Mouse (Mus musculus) heart, adult 11 months (tissue): ENCODE measurements around the gene Tmem175.

Experiments used
- DNase-seq: peaks from one replicate; pipeline ENCODE4 v3.0.0; 2022

Tmem175 gene

DNA sequence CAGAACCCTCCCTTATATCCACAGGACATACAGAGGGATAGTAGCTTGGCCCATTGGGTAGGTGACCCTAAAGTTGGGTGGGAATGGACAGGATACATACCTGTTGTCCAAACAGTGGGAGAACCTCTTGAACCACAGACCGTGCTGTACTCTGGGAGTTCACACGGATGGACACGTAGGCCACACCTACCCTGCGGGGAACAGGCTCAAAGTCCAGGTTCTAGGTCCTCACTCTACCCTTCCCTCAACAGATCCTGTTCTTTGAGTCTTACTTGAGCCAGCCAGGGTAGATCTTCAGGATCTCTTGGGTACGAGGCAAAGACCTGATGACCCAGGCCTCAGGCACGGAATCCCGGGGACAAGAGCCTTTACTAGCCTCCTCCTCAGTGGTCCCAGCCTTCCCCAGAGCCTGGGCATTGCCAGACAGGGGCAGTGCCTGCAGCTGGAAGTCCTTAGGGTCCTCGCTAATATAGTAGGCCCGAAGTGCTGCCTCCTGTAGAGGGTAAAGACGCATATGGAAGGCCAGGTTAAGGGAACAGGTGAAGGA is 24.9 kb downstream of the Tmem175 start:
- peak; percentile 88 for DNase-seq

DNA sequence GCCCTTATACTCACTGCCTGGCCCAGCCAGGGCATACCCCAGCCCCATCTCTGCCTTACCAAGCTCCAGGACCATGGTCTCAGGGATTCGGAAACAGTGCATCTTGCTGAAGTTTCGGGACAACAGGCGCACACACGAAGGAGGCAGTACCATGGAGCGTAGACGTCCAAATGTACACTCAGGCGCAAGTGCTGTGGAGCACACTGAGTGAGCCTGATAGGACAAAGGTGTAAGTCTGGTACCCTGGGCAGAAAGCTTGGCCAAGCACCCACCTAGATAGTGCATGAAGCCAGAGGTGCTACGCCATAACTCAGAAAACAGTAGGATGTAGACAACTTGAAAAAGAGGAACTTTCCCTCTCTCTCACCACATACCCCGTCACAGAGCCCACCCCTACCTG is 25.8 kb downstream of the Tmem175 start:
- peak; percentile 80 for DNase-seq

DNA sequence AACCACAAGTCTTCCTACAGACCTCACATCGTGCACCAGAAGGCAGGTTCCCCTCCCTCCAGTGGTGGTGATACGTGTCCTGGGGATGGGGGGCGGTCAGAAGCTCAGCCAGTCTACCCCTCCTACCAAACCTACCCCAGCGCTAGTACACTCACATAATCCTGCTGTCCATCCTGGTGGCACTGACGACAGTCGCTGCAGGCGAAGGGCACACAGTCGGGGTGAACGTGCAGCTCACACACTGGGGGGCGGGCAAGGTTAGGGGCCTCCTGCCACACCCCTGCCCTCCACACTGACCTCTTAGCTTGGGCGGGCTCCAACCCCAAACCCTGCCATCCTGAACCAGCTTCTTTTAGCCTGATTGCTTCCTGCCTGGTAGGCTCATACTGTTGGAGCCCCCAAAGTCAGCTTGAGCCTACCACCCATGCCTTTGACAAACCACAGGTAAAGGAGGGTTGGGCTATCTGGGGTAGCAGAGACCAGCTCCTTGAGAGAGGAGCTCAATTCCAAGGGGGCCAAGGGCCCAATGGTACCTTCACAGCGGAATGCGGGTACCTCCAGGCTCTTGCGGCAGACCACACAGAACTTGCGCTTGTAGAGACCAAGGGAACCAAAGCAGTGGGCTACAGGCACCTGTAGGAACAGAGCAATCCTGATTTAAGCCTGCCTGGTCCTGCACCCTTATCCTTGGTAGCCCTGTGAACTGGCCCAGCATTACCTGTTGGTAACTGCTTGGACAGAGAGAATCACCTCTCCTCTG is 26.5 kb downstream of the Tmem175 start:
- peak; percentile 89 for DNase-seq

DNA sequence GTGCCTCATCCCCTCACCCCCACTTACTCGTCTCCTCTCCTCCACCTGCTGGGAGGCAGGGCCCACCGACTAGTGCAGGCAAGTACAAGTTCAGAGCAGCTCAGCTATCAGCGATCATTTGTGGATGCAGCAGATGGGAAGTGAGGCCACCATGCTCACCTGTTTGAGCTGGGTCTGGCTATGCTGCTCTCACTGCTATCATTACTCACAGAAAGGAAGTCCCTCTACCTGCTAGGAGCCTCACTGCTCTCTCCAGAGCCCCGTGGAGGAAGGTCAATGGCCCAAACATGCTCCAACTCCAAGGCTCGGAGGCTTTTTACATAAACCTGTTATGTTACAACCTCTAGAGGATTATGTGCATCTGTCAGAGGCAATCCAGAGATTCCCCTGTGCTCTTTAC is 27.8 kb downstream of the Tmem175 start:
- peak; percentile 85 for DNase-seq

DNA sequence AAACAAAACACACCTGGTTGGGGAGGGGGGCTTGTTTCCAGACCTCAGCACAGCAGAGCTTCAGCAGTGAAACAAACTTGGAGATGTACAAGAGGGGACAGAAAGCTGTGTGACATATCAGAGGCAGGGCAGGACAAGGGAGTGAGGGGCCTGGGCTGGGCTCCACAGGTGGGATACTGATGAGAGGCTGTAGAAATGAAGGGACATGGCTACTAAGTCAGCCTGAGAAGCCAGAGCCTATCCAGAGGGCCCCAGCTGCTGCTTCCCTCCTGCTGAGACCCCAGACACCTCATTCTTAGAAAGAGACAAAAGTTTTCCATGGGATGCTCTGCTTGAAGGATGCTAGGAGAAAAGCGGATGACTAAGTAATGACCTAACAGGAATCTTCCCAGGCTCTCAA is 29.0 kb downstream of the Tmem175 start:
- peak; percentile 87 for DNase-seq

DNA sequence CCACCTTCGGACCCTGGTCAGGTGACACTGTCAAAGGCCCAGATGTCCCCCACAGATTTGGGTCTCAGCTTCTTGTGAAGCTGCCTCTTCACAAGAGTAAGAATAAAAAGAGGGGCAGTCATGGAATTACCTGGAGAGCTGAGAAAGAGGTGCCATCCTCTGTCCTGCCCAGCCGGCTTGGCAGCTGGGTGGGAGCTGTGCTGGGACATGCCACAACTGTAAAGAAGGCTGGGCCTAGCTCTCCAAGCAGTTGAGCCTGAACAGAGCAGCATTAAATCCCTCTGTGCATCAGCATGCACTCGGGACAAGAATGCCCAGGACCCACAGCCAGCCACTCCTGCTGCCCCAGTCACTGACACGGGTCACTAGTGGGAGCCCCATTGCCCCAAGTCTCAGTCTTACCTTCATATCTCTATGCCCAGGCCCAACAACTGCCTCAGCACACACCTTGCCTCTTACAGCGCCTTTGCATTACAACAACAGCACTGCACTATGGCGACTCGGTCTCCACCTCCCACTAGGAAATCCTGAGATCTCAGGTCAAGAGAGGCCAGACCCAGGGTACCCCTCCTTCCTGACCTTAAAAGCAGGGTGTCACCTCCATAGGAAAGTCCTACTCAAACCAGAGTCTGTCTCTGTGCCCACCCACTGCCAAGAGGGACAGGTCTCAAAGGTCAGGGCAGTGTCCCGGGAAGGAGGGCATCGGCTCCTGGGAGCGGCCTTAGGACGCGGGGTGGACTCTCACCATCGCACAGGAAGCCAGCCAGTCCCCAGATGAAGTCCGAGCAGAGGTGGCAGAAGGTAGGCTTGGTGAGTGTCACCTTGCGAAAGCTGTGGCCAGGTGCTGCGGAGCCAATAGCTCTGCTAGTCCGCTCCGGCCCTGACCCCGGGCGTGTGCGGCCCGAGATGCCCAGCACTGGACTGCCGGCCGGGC is 30.4 kb downstream of the Tmem175 start, which contains the start of gene Idua:
Gene Idua (plus strand): TSS at position 634 of the 934 bp plus-strand sequence.
- DNase-seq = no peak

DNA sequence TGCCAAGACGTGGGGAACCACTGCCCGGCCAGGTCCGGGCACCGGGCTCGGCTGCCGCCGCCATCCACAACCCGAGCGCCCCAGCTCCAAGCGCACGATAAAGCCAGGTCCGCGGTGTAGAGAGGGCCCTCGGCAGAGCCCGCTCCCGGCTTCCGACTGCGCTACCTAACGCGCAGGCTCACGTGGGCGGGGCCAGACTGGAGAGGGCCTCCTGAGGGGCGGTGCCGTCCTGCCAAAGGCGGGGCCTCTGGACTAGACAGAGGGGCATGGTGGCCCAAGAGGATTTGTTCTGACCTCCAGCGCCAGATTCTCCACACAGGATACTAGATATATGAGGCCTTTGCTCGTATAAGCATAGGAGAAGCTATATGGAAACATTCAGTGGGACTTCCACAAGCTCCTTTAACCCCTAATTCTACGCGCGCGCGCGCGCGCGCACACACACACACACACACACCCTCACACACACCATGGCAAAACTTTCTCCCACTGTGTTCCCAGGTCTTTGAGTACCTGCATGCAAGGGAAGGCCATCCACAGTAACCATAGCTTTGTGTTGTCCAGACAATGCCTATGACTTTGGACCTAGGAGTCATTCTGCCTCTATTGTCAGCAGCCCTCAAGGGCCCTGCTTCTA is 31.2 kb downstream of the Tmem175 start:
- peak; percentile 99 for DNase-seq

DNA sequence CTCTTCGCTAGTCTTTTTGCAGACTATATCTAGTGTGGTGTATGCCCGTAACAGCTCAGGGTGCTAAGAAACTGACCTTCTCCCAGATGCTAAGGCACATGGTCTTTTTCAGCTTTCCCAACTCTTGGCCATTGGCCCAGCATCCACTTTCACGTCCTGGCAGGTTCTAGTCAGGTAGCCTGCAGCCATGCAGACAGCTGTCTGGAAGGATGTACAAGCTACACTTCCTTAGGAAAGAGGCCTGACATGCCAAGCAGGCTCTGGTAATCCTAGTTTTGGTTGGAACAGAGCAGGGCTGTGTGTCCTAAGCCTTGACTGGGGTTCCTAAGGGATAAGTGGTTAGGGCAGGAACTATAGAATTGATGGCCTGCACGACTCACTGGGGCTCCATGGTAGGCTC is 33.2 kb downstream of the Tmem175 start:
- no peak for DNase-seq

DNA sequence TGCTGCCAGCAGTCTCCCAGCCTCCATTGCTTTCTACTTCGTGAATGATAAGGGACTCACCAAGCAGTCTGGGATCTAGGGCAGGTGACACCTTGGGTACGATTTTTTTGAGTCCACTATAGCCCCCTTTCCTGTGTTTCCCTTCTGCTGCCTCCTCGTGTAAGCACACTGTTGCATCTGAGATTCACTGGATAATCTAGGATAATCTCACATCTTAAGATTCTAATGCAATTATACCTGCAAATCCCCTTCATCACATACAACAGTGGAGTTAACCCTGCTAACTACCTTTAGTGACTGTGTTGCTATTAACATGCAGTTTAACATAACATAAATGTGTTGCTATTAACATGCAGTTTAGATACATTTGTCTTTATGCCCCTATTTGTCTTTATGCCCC is 35.5 kb downstream of the Tmem175 start:
- no peak for DNase-seq

DNA sequence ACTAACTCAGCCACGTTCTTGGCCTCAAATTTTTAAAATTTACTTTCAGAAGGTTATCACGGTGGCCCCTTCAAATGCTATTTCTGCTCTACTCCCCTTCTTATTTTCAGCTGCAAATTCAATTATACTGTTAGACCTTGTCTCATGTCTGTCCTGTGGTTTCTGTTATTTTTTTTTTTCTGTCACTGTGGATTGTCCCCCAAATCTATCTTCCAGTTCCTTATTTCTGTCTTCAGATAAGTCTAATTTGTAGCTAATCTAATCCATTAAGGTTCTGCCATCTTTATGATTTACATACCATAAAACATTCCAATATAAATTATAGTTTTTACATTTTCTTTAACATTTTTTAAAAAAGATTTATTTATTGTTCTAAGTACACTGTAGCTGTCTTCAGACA is 37.8 kb downstream of the Tmem175 start:
- DNase-seq = no peak

DNA sequence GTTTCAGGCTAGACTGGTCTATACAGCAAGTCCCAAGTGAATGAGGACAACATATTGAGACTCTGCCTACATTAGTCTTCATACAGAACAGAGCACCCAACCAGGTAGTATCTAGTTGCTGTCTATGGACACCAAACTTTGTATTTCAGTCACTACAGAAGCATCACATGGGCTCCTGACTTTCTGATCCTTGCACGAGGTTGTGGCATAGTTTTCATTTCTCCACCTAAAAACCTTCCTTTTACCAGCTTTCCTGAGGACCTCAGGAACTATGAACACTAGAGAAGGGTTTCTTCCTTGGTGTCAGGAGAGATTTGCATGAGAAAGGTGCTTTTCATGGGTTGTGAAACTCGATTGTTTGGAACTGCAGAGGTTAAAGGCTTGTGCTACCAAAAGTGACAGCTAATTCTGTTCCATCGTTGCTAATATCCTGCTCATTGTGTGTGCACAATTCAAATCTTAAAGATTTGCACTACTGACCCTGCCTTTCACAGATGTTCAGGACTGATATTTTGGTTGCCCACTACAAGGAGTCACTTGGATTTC is 38.9 kb downstream of the Tmem175 start:
- no peak for DNase-seq

DNA sequence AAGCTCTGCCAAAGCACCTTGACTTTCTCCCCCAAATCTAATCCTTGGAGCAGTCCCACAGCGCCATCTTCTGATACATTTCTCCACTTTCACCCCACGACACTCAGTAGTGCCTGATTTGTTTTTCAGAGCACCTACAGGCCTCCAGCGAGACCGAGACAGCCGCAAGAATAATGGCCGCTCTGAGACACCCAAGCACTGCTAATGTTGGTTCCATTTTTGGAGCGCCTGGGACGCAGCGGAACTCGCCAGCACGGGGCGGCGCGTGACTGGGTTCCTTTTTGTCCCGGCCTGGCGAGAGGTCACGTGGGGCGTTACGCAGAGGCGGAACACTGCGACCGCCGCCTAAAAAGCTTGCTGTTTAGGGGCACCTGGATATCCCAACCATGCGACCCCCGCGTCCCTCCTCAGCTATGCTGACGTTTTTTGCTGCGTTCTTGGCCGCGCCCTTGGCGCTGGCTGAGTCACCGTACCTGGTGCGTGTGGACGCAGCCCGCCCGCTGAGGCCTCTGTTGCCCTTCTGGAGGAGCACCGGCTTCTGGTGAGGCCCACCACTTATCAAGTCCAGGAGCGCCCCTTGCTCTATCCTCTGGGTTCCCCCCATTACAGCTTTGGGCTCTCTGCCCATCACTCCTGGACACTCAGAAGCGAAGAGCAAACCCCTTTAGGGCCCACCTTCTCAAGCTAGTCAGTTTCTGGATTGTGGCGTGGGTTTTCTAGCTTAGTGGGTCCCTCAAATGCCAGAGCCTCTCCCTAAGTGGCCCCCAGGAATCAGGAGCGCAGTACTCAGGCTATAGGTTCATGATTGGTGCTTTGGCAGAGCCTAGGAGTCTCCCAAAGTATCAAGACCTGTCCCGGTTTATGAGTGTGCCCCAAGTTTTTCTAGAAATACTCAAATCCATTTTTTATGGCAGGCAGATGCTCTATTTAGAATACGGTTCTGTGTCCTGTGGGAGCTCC is 39.7 kb downstream of the Tmem175 start, which contains the start of gene Dgkq:
Gene Dgkq (minus strand): TSS at position 696 of the 960 bp plus-strand sequence.
- peak; percentile 99 for DNase-seq

DNA sequence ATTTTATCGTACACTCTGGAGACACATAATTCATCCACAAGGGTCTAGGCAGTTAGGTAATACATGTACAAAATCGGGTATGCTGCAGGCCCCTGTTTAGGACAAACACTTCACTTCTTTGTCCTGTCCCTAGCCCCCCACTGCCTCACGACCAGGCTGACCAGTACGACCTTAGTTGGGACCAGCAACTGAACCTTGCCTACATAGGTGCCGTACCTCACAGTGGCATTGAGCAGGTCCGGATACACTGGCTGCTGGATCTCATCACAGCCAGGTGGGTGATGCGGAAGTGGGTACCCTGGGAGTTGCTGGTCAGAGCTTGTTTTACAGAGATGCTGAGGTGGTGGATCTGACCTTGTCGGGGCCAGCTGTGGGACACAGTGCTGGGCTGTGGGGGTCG is 40.4 kb downstream of the Tmem175 start:
- peak; percentile 89 for DNase-seq

DNA sequence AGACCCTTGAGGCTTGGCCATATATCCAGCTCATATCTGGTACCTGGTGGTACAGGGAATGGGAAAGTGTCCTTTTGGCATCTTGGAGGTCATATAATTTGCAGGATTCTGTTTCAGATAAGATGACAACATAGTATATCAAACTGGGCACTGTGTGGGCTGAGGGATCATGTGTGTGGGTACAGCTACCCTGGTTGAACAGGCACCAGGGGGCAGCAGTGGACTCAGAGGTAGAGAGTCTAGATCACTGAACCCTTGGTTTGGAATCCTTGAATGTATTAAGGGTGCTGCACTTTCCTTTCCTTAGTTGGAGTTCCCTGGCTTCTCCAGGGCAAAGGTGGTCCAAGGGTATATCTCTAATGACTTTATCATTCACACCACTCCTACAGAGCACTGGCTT is 41.2 kb downstream of the Tmem175 start:
- no peak for DNase-seq

DNA sequence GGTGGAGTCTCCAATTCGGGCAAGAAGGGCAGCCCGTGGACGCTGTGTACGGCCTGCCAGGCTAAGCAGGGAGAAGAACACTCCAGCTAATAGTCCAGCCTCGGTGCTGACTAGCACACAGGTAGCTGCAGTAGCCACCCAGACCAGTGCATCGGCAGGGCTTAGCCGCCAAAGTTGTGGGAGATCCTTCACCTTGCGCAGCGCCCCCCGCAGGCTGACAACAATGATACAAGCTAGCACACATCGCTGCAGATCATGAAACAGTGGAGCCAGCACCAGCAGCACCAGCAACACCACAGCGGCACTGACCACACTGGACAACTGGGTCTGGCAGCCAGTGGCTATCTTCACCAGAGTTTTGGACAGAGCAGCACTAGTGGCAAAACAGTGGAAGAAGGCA is 42.2 kb downstream of the Tmem175 start:
- no peak for DNase-seq

DNA sequence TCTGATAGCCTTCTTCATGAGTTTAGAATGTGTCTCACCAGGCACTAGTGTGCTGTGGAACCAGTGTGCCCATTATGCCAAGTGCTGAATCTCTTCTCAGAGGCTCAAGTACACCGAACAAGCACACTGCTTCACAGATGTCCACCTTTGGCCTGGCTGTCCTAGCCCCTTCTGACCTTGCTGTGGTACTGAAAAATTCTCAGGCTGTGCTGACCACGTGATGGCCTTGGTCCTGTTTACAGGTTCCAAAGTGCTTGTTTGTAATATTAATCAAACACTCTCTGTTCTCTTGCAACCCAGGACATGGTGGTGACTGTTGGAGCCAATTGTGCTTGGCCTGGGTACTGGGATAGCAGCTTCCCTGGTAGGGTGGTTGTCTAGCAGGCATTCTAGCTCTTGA is 45.1 kb downstream of the Tmem175 start:
- DNase-seq = no peak

DNA sequence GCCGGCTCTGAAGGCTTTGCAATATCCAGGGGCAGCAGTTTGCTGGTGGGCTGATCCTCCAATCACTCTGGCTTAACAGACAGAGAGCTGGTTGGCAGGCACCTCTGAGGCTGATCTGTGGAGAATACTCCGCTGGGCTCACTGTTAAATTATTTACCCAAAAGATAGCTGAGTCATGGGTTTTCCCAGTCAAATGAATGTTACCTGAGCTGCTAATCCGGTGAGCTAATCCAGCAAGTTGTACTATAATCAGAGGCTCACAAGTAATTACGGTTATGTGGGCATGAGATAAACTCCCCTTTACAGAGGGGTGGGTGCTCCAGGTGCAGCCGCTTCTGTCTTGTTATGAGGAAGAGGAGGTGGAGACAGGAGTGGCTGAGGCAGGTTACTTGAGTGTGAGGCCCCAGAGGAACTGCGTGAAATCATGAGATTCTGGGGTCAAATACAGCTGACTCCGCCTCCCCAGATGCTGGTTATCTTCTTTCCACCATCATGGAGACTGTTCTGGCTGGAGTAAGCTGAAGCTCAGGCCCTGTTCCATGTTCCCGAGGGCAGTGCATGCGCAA is 45.8 kb downstream of the Tmem175 start, which contains the start of gene Slc26a1:
Gene Slc26a1 (minus strand): TSS at position 319 of the 566 bp plus-strand sequence.
- DNase-seq = peak; percentile 88

DNA sequence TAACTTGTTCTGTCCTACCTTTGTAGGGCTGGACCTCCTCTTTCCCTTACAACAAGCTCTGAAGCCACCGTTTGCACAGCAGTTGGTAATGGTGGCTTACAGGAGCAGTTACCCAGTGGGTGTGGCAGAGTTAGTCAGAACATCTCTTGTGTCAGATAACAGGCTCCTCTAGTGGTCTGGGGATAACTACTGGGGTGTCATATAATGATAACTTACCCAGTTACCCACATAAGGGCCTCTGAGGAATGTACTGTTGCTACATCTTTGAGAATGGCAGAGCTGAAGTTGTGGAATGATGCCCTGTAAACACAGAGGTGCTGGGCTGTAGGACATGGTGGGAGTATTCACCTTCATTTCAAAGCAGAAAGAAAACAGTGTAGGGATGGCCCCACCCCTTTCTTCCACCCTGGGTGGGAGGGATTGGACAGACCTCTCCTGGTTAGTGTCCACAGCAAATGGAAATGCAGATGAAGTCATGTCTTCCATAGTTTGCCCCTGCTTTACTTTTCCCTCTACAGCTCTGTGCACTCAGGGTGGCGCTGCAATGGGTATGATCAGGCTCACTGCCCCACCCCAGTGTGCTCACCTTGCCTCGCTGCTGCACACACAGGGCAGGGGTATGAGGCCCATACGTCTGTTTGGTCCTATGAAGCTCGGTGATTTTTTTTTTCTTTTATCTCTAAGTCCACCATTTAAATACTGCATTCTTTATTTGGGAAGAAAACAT is 47.4 kb downstream of the Tmem175 start:
- no peak for DNase-seq

DNA sequence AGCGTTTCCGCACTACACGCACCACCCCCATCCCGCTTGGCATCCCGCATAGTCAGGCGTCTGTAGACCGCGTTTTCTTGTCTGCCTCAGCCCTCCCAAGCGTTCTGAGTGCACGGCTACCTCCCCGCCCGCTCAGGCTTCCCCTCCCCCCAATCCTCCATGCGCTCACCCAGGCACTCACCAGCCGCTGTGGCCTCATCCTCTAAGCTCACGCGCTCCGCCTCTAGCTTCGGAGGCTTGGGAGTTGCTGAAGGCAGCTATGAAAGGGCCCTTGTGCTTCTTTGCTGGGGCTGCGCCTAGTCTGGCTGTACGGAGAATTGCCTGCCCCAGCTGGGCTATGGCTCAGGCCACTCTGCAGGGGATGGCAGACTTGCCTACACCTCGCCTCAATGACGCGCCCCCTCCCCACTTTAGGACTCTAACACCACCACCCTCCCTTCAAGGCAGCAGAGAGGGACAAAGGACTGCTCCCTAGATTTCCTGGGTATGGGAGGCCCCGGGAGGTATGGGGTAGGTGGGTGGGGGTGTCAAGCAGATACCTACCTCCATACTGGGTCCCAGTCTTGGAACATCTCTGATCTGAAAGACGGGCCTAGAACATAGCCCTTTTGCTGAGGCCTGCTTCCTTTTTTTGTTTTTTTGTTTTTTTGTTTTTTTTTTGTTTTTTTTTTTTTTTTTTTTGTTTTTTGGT is 48.2 kb downstream of the Tmem175 start:
- peak; percentile 95 for DNase-seq
